Mouse (Mus musculus) bone marrow macrophage, adult 2 months (primary cell): ENCODE measurements around the gene Gm11492.

Source experiments
- CTCF ChIP-seq: IDR thresholded peaks from 2 replicates; pipeline ENCODE4 v1.5.1; 2012; ENCODE audit warnings: low read depth, mild to moderate bottlenecking, low read length, moderate library complexity
- POLR2A ChIP-seq: IDR thresholded peaks from 2 replicates; pipeline ENCODE4 v1.6.1; 2012; ENCODE audit warnings: mild to moderate bottlenecking, low read depth, low read length, borderline replicate concordance

DNA sequence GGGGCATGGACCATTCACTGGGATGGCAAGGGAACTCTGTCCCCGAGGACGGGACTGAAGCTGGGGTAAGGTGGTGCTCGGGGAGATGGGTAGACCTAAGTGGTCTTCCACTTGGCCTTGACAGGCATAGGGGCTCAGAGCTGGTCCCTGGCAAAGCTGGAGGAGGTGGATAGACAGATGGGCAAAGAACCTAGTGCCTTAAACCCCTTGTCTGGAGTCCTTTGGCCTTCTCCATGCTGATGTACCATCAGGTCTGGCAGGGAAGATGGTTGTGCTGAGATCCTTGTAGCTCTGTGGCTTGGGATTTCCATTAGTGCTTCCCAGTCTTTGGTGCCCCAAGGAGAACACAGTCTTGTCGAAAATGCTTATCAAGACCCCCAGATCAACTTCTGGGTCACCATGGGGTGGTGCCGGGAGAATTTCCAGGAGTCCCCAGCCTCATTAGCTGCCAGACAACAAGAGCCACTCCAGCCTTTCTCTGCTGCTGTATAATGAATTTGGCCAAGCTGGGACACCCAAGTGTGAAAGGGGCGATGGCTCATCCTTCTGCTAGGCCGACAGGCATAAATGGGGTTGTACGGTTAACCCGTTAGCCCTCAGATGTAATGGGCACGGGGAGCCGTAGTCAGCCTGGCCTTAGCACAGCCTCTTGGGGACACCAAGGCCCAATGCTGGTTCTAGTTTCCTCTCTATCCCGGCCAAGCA is 14.9 kb downstream of the Gm11492 start:
- TF ChIP-seq POLR2A (no peak), CTCF (no peak)
